Mouse (Mus musculus): ENCODE results near the gene Dync1h1.

GRCm38 (mm10) chr12:110598527-110598926 lies 2.7 kb upstream of the Dync1h1 start:
- TF ChIP-seq GATA1 (IDR thresholded peaks at IDR 0.05; ENCODE audit: borderline replicate concordance, low read length): no peak
- TF ChIP-seq FLI1 (IDR thresholded peaks at IDR 0.05; ENCODE audit: low read length): no peak

All from megakaryocyte, embryonic 14.5 days (primary cell).